Mouse (Mus musculus) thymus, postnatal 14 days (tissue): ENCODE results near the gene Gpr150.

Experiments
- DNase-seq: peaks from one replicate; pipeline ENCODE4 v3.0.0; 2021

Gene Gpr150

DNA sequence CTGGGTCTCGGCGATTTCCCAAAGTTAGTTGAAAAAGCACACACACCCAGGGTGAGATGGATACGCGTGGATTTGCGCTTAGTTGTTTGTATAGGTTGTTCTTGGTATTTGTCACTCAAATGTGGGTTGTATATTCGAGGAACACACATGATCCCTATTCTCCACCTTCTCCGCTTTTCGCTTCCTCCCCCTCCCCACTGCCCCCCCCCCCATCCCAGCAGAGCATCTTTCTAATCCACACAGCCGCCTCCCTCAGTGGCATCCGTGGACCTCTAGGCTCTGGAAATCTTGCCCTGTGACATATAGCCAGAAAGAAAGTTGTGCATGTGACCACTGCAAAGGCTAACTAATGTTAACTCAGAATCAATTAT, at the start of gene Gpr150:
TSS of gene Gpr150 (minus strand) at position 101 of the 371 bp plus-strand sequence.
- DNase-seq = no peak

DNA sequence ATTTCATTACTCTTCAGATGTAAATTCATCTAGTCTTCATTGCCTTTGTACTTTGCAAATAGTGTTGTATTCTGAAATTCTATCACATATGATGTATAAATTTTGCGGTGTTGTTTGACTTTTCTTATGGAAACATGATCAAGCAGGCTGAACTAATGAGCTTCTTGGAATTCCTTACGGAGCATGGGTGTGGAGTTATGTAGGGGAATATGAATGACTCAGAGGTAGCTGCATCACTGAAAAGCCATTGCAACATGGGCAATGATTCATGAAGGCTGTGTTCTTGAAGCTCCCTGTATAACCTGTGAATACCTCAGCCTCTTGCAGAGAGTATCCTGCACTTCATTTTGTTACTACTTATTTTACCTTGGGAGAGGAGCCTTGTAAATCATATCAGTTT, 45.2 kb upstream of the Gpr150 start:
- no peak for DNase-seq

DNA sequence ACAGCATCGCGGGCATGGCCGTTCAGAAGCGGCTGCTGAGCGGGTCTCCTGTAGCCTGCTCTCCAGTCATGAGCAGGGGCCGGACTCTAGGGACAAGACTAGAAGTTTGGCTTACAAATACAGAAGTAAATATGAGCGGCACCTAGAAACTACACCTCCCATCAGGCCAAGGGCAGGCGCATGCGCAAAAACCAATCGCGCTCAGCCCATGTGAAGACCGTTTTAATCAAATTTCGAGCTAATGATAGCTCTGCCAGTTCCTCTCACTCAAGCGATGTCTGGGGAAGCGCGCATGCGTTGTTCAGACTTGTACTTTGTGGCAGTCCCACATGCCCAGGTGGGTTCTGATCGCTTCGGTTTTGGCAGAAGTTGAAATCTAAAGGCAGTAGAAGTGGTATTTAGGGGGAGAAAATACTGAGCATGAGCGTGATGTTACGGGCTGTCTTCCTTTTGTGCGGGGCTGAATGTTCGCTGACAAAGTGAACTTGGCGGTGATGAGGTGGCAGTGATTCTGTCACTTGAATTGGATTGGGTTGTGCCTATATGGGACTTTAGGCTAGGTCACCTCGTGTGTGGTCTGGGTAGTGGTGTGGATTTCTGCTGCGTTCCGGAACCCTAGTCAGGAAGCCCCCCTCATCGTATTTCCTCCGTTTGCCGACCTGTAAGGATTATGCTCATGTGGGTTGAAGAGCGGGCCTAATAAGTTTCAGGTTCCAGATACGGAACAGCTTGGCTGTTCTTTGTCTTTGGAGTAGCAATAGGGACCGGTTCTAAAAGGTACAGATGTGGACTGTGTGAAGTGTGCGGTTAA, 41.9 kb upstream of the Gpr150 start, which contains the start of the genes Arsk and Ttc37:
TSS of gene Arsk (minus strand) at position 168 of the 811 bp plus-strand sequence.
TSS of gene Ttc37 (plus strand) at position 242 of the 811 bp plus-strand sequence.
- peak; percentile 94 for DNase-seq

DNA sequence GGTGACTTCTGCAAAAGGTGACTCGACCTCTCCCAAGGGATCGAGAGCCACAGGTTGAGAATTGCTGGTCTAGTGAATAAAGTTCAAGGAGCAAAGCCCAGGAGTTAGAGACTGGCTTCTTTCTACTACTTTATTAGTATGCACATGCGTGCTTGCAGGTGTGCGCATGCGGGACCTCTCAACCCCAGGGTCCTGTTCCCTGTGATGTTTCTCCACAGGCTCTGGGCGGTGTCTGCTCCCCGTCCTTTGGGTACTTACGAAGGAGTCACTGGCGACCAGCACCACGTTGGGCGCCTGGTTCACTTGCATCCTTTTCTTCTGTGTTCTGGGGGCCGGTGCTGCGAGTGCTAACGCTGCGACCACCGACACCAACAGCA, 41.3 kb upstream of the Gpr150 start:
- peak; percentile 64 for DNase-seq

DNA sequence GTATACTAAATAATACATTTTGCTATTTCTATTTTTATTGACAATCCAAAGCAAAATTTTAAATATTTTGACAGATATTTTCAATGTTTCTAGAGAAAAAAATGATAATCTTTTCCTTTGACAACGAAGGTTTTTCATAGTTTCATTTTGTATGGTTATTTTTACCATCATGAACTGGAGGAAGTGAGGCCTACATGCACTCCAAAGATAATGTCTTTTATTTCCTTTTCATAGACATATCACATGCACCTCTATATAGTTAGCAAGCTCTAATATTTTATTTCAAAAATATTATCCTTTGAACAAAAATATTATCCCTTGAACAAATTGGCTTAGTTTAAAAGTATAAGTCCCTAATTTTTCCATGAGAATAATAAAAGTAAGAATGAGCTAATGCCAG, 17.5 kb upstream of the Gpr150 start:
- no peak for DNase-seq

DNA sequence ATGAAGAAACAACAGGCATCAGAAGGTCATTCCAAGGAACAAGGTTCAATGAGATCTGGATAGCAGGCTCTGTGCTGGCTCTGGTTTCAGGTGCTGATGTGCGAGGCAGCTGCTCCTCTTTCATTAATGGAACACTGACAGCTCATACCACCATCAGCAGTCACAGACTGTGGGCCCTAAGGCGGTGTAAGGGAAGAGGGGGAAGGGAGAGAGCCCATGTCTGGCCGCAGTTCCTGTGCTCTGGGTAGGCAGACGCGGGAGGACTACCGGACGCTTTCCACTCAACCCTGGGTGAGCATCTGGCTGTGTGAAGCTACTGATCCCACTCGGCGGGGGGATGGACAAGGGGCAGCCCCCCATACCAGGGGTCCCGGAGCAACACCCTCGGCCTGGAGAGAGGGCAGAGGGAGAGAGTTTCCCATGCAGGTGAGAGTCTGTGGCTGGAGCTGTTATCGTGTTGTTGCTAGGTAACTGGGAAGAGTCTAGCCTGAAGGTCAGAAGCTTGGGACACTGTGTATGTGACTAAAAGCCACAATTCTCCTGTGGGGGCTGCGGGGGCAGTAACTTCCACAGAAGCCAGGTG, 7.7 kb upstream of the Gpr150 start:
- DNase-seq = no peak

DNA sequence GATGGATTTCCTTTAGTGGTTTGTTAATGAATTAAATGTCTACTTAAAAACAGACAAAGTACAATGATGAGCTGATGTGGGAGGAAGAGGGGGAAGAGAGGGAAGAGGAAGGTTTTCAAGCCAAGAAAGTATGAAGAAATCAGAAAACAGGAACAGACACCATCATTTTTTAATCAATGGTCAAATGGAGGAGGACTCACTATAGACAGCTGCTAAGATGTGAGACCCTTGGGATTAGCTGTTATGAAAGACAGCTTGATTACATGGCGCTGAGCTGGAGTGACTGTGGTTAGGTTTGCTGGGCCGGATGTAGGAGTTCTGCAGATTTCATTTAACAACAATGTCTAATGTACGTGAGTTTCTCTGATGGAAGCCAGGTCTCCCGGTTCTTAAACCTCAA, 6.8 kb upstream of the Gpr150 start:
- DNase-seq = no peak

DNA sequence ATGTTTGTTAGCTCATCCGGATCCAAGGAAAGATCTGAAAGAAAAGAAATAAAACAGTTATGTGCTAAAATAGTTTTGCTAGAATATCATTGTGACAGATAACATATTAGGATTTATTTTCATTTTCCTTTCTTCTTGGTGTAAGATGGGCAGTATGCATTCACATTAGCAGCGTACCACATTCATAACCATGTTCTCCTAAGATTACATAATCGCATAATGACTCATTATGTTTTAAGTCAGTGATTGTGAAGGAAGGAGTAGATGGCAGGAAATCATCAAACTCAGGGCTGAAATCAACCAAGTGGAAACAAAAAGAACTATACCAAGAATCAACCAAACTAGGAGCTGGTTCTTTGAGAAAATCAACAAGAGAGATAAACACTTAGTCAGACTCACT, 5.8 kb upstream of the Gpr150 start:
- no peak for DNase-seq

DNA sequence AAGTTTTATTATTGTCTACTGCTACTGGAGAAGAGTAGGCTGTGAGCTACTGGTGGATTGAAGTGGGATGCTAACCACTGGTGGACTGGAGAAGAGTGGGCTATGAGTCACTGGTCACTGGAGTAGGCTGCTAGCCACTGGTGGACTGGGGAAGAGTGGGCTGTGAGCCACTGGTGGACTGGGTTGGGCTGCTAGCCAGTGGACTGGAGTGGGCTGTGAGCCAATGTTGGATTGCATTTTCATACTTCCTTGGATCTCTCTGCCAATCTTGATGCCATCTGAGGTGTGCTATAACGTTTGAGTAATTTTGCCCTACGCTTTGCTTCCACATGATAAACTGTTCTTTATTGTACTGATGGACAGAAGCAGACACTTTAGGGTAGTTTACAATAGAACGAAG, 5.3 kb upstream of the Gpr150 start:
- no peak for DNase-seq

DNA sequence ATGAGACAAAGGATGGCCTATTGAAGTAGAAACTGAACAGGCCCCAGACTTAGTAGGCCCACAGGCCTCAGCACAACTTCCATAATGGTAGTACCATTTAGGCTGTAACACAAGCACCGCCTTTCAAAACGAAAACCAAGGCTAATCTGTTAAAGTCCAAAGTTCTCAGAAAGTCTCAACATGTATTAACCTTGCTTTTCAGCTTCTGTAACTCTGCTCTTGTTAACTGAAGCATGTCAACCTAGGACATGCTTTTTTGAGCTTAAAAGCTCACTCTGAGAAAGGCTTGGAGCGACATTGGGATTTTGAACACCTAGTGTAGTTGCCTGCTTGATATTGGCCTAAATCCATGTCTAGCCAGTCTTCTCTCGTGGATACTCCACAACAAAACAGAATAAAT, 2.8 kb upstream of the Gpr150 start:
- no peak for DNase-seq

DNA sequence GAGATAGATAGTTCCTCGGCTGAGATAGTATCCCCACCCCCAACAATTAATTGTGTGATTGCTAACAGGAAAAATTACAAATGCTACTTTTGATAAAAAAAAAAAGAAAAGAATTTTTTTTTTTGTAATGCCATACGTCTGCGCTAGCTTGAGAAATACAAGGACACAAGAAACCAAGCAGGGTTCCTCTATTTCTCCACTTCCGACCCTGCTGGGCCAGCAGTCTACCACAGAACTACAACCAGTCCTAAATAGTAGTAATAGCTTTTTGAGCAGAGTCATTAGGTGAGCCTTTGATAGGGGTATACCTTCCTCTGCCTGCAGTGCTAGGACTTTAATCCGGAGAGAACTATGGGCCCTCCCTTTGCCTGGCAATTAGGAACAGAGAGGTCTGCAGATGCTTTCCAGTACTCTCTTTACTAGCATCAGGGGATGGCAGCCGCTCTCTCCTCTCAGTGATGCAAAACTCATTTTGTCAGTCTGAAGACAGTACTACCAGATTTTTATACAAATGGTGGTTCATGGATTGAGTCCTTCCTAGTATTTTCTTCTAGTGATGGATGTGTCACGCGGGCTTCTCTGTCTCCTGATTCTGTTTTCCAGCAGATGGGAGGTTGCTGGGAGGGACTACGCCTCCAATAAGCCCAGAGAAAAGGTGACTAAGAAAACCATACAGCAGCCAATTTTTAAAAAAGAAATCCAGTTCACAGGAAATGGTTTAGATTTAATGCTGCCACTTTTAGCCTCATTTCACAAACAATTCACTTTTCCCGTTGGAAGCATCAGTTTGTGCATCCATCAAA, 672 bp upstream of the Gpr150 start:
- no peak for DNase-seq

DNA sequence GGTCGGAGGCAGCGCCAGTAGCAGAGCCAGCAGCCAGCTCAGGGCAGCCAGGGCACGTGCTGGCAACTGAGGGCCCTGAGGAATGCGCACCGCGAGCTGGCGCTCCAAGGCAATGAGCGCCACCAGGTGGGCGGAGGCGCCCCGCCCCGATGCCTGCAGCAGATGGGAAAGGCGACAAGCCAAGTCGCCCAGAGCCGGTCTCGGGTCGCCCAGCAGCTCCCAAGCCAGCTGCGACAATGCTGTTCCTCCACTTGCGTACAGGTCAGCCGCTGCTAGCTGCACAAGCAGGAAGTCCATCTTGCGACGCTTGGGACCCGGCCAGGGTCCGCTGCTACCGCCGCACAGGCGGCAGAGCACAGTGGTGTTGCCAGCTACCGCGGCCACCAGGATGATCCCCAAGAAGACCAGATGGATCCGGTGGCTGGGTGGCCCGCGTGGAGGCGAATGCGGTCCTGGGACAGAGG, 503 bp downstream of the Gpr150 start:
- peak; percentile 69 for DNase-seq

DNA sequence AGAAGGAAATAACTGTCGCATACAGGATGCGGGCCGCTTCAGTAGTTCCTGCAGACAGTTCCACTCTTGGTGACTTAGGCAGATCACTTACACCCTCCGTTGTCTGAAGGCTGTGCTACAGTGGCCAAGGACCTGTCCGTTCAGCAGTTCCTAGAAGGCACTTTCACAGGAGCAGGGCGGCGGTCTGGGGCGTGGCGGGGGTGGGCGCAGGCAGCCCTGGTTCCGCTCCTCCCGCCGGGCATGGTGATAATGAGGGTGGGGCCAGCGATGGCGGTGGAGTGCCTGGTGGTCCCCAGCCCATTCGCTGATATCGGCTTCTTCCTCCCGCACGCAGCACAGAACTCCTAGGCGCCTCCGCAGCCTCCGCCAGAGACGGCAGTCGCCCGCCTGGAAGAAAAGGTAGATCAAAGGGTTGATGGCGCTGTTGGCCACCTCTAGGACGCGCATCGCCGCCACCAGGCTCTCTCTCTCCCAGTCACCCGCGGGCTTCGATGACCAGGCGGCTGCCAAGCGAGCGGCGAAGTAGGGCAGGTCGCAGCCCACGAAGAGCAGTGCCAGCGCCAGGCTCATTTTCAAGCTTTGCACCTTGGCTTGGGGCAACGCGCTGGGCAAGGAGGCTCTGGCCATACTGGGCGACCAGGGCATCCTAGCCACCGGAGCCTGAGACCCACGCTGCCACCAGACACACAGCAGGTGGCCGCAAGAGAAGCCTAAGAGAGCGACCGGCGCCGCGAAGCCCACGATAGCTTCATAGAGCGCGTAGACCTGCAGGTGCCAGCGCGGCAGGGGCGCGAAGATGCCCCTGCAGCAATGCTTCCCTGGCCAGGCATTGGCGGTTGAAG, 1.2 kb downstream of the Gpr150 start:
- peak; percentile 9 for DNase-seq

DNA sequence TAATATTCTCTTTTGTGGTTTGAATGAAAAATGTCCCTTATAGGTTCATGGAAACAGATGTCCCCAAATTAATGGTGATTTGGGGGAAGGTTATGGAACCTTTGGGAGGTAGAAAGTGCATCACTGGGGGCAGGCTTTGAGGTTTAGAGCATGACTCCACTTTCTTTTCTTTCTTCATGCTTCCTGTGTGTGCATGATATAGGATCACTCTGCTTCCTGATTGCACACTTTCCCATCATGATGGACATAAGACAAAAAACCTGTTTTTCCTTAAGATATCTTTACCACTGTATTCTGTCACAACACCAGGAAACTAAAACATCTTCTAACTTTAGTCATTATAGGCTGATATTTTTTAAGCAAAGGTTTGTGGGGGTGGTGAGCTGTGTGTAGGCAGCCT, 11.8 kb downstream of the Gpr150 start:
- no peak for DNase-seq

DNA sequence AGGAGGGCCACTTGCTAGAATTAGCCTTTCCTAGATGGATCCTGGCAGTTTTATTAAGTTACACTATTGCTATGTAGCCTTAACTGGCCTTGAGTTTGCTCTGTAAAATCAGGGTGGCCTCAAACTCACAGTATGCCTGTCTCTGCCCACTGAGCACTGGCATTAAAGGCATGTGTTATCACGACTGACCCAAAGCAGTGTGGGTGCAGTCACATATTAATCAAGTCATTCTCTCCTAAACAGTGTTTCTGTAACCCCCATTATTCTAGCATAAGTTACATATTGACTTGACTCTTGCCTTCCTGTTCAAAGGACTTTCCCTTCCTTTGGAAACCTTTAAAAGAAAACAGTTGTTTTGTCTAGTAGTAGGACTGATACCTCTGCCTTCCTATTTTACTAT, 14.3 kb downstream of the Gpr150 start:
- DNase-seq = no peak

DNA sequence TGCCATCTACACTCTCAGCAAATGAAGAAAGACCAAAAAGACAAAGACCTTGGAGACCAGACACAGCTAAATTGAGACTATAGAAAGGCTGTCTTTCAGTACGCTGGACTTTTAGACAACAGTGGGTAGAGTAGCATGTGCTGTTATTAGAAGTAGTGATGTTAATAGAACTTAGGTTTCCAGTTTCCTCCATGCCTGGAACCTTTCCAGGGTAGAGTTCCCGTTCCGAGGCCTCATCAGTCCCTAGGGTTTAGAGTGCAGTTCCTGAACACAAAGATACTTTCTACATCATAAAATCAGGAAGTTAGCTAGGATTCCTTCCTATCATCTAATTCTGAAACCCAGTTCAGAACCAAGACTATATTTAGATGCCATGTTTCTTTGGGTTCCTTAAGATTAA, 32.2 kb downstream of the Gpr150 start:
- DNase-seq = no peak

DNA sequence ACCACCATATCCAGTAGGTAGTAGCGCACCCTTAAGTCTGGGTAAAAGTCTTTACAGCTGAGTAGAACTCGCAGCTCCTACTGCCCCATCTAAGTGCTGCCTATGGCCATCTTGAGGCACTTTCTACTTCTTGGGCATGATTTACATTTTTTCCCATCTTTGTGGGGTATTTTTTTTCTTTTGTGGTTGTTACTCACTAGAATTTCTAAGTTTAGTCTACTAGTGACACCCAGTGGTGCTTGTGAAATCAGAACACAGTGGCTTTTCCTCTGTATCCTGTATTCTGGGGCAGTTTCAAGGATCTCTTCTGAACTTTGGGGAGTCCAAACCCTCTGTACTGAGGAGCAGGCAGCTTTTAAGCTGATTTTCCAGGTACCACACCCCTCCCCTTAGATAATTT, 35.0 kb downstream of the Gpr150 start:
- DNase-seq = no peak

DNA sequence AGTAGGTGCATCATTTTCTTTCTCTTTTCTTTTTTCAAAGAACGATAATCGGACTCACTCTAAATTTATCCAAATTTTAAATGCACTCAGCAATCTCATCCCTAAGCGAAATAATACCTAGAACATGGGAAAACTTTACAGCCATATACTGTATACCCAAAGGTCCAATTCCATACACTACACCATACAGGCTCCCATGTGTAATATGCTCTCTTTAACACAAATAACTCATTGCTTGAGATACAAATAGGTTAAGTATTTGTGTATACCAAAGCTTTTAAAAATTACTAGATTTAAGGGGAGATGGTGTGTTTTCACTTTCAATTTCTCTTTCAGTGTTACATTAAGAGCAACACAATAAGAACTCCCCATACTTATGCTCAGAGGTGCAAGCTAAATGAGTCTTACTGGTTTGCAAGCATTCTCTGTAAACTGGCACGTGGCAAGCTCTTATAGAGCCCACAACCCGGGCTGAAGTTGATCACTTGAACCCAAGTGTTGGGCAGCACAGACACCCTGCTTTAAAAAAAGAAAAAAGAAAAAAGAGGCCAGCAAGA, 37.9 kb downstream of the Gpr150 start:
- DNase-seq = no peak

DNA sequence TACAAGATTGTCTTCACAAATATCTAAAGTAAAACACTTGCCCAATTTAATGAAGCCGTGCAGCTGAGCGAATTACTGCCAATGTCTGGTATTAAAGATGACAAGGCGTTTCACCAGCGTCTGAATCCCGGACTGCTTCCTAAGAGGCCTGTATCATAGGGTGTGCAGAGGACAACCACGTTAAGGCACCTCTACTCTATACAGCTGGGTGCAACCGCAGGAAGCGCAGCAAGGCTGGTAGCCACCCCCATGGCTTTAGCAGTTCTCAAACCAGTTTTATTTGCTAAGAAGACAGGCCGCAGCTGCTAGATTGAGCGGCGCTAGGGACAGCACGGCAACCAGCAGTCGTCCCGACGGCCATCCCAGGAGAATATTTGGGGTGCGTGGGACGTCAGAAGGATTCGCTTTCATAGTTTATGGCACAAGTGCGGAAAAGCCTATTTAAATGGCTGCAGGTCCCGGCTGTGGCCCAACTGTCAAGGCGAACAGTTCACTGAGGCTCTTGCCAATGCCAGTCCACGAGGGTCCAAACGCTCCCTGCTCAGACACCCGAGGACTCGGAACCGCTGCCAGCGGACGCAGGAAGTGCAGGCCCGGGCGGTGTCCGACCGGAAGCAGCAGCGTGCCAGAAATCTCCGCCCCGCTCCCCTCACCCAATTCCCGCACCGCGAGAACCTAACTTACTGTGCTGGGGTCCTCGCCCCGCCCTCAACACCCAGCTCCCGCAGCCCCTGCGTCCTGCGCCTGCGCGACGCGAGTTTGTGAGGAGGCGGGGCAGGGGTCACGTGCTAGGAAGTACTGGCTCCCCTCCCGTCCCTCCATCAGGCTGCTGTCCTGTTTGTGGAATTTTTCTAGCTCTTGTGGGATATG, 38.6 kb downstream of the Gpr150 start, which contains the start of gene Rfesd:
TSS of gene Rfesd (minus strand) at position 746 of the 870 bp plus-strand sequence.
- peak; percentile 98 for DNase-seq

DNA sequence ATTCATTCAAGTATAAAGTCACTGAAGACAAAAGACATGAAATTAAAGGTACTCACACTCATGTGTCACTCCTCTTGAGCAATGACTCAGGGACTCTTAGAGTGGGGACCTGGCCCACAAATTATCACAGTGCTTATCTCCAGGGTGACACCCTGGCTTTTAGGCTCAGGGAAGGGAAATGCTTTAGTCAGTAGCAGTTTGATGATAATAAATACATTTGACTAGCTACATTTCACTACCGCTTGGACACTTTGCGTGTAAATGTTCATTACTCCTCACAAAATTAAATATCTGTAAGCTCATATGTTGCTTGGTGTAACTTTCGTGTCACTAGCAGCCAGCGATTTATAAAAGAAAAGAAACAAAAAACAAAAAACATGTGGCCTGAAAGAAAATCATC, 39.3 kb downstream of the Gpr150 start:
- DNase-seq = no peak

DNA sequence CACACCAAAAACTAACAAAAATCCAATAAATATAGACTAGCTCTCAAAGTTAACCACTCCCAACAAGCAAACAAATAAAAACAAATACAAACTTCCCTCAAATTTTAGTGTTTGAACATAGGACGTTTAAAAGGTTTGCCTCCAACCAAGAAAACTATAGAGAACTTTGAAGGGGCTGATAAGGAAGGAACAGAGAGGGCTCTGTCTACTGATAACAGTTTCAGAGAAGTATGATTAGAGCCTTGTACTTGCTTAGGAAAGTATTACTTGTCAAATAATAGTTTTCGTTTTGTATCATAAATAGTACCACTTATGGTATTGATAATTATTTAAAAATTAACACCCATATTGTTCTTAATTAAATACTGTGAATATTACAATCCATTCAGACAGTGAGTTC, 42.3 kb downstream of the Gpr150 start:
- DNase-seq = no peak
